Mouse (Mus musculus) CH12.LX (cell line): ENCODE data around the gene Ebf1. TPM values are rescaled to one million over a fixed set of nuclear protein-coding genes. Genes with fewer than 3 reads are reported as not detected.

Source experiments
- DNase-seq: peaks from one replicate; pipeline ENCODE4 v3.0.0-alpha.2; 2013; ENCODE audit errors: extremely low read depth
- H3K27ac ChIP-seq: 2 replicates; pipeline ENCODE4 v1.5.1; 2012; ENCODE audit warnings: low read depth, mild to moderate bottlenecking, control low read depth, moderate library complexity; ENCODE audit not compliant: insufficient read depth
- H3K27me3 ChIP-seq: replicated peaks from 2 replicates; pipeline ENCODE3; 2012; ENCODE audit warnings: inconsistent platforms
- H3K36me3 ChIP-seq, 2 experiments: replicated peaks in 1 of 2; 2 replicates each; pipeline versions ENCODE3 to v1.6.1; 2012; ENCODE audit warnings: inconsistent platforms in 1 of 2, low read length in 1 of 2, mild to moderate bottlenecking in 1 of 2, mixed read lengths in 1 of 2, moderate library complexity in 1 of 2; ENCODE audit not compliant: control insufficient read depth in 1 of 2, insufficient read depth in 1 of 2
- H3K4me1 ChIP-seq, 2 experiments: 2 replicates each; pipeline ENCODE4 v1.6.1; 2012; ENCODE audit warnings: inconsistent platforms in 1 of 2, moderate library complexity in 1 of 2; ENCODE audit not compliant: insufficient read depth in 2 of 2, control insufficient read depth in 1 of 2
- H3K4me2 ChIP-seq: 2 replicates; pipeline ENCODE4 v1.6.1; 2012; ENCODE audit warnings: low read depth, mild to moderate bottlenecking, control low read depth; ENCODE audit not compliant: poor library complexity, insufficient read depth, severe bottlenecking
- H3K4me3 ChIP-seq, 3 experiments: fragments of 150-350 bp in 1 of 3; sonication (generic) in 1 of 3; replicated peaks in 1 of 3; 2 replicates each; pipeline versions ENCODE3 to v1.5.1; 2011 to 2012; ENCODE audit warnings: low read depth in 2 of 3, low read length in 2 of 3, mild to moderate bottlenecking in 2 of 3, moderate library complexity in 2 of 3, control low read depth in 1 of 3, improper control_type of control experiment in 1 of 3, inconsistent platforms in 1 of 3, mixed read lengths in 1 of 3; ENCODE audit not compliant: poor library complexity in 1 of 3
- H3K79me2 ChIP-seq: replicated peaks from 2 replicates; pipeline ENCODE4 v1.6.1; 2012; ENCODE audit warnings: mild to moderate bottlenecking, moderate library complexity; ENCODE audit not compliant: control insufficient read depth, poor library complexity, insufficient read depth, severe bottlenecking; ENCODE audit errors: extremely low read depth
- H3K9ac ChIP-seq: 2 replicates; pipeline ENCODE4 v1.6.1; 2012; ENCODE audit warnings: low read depth, mild to moderate bottlenecking, control low read depth, moderate library complexity; ENCODE audit not compliant: insufficient read depth
- H3K9me3 ChIP-seq: replicated peaks from 2 replicates; pipeline ENCODE3; 2012; ENCODE audit warnings: low read length, inconsistent platforms, mixed read lengths
- BHLHE40 ChIP-seq: IDR thresholded peaks from 2 replicates; pipeline ENCODE4 v1.6.1; 2011; ENCODE audit warnings: mild to moderate bottlenecking, low read depth, low read length, improper control_type of control experiment
- E2F4 ChIP-seq: IDR thresholded peaks from 2 replicates; pipeline ENCODE4 v1.6.1; 2011; ENCODE audit warnings: low read depth, low read length, improper control_type of control experiment; ENCODE audit not compliant: insufficient replicate concordance
- GABPA ChIP-seq: IDR thresholded peaks from 2 replicates; pipeline ENCODE4 v1.6.1; 2012; ENCODE audit warnings: low read depth, low read length, improper control_type of control experiment, inconsistent platforms; ENCODE audit not compliant: insufficient replicate concordance
- IRF4 ChIP-seq: IDR thresholded peaks from 2 replicates; pipeline ENCODE4 v1.6.1; 2014; ENCODE audit warnings: low read depth, mild to moderate bottlenecking, inconsistent platforms, low read length, improper control_type of control experiment
- MAX ChIP-seq: IDR thresholded peaks from 2 replicates; pipeline ENCODE4 v1.6.1; 2011; ENCODE audit warnings: low read length, improper control_type of control experiment
- MAZ ChIP-seq: IDR thresholded peaks from 2 replicates; pipeline ENCODE4 v1.6.1; 2012; ENCODE audit warnings: low read depth, mild to moderate bottlenecking, inconsistent platforms, low read length, improper control_type of control experiment, moderate library complexity
- MXI1 ChIP-seq: IDR thresholded peaks from 2 replicates; pipeline ENCODE4 v1.6.1; 2011; ENCODE audit warnings: mild to moderate bottlenecking, low read depth, low read length, improper control_type of control experiment
- MYC ChIP-seq: IDR thresholded peaks from 2 replicates; pipeline ENCODE4 v1.6.1; 2011; ENCODE audit warnings: low read depth, mild to moderate bottlenecking, improper control_type of control experiment, low read length
- NELFE ChIP-seq: IDR thresholded peaks from 2 replicates; pipeline ENCODE4 v1.6.1; 2011; ENCODE audit warnings: low read depth, low read length, improper control_type of control experiment
- NRF1 ChIP-seq: IDR thresholded peaks from 2 replicates; pipeline ENCODE4 v1.6.1; 2014; ENCODE audit warnings: low read depth, mild to moderate bottlenecking, inconsistent platforms, low read length, improper control_type of control experiment, moderate library complexity
- POLR2A ChIP-seq: IDR thresholded peaks from 2 replicates; pipeline ENCODE4 v1.6.1; 2011; ENCODE audit warnings: low read depth, mild to moderate bottlenecking, improper control_type of control experiment, low read length
- POLR2AphosphoS2 ChIP-seq: IDR thresholded peaks from 2 replicates; pipeline ENCODE4 v1.6.1; 2011; ENCODE audit warnings: low read depth, low read length, improper control_type of control experiment
- RAD21 ChIP-seq: IDR thresholded peaks from 2 replicates; pipeline ENCODE4 v1.6.1; 2011; ENCODE audit warnings: low read depth, mild to moderate bottlenecking, low read length, improper control_type of control experiment, moderate library complexity
- RCOR1 ChIP-seq: conservative IDR thresholded peaks from 2 replicates; pipeline ENCODE4 v1.6.1; 2012; ENCODE audit warnings: low read depth, mild to moderate bottlenecking, inconsistent platforms, low read length, improper control_type of control experiment
- SIN3A ChIP-seq: IDR thresholded peaks from 2 replicates; pipeline ENCODE4 v1.6.1; 2012; ENCODE audit warnings: low read length, improper control_type of control experiment, inconsistent platforms
- SMC3 ChIP-seq: IDR thresholded peaks from 2 replicates; pipeline ENCODE4 v1.6.1; 2011; ENCODE audit warnings: low read depth, low read length, improper control_type of control experiment
- ZNF384 ChIP-seq: IDR thresholded peaks from 2 replicates; pipeline ENCODE4 v1.6.1; 2012; ENCODE audit warnings: low read depth, low read length, improper control_type of control experiment, inconsistent platforms
- dilution Hi-C: fragments of 300-500 bp; cut with MboI; formaldehyde crosslinking; loops from 2 replicates; pipeline ENCODE4 v1.14.3; 2020; ENCODE audit warnings: low sequenced_read_pairs; ENCODE audit not compliant: extremely low pct_unique_long_range_greater_than_20kb, extremely low pct_ligation_motif_present
- in situ Hi-C: fragments of 300-500 bp; cut with MboI; formaldehyde crosslinking; loops from 3 replicates; pipeline ENCODE4 v1.14.3; 2019; ENCODE audit warnings: low sequenced_read_pairs, low pct_ligation_motif_present, low pct_unique_long_range_greater_than_20kb, mixed read lengths
- polyA plus RNA-seq: library from polyadenylated mRNA; unstranded; fragments of >175 nt; gene quantifications from 2 replicates; pipeline ENCODE4 v1.2.1, GENCODE M21; 2012; ENCODE audit warnings: low read depth; ENCODE audit not compliant: insufficient read length
- total RNA-seq, 2 experiments: library from RNA; depleted of rRNA; stranded (reverse); fragments of 300-350 nt in 1 of 2; fragments of >200 nt in 1 of 2; gene quantifications; 2 replicates each; pipeline ENCODE4 v1.2.3; 2012 to 2014

The Ebf1 gene
- total and polyA plus RNA-seq, 3 experiments, result 37.8 to 60.7 (median 42.8) TPM

- no peaks in the 10 kb centered on the region for H3K9me3 ChIP-seq
- peaks cover 25 to 96% of the 10 kb centered on the region in 2 experiments for H3K4me1 ChIP-seq
- in situ Hi-C loops, result no loop called here
- H3K9ac ChIP-seq, result no peak overlapping the region
- H3K27ac ChIP-seq, result no peak overlapping the region
- no peak for DNase-seq
- peaks cover 8% of the 10 kb centered on the region for H3K79me2 ChIP-seq
- peaks cover 0 to 54% of the 10 kb centered on the region in 2 experiments for H3K36me3 ChIP-seq
- no peak for TF ChIP-seq MAZ
- TF ChIP-seq MYC, result no peak
- TF ChIP-seq ZNF384, result no peak
- H3K4me3 ChIP-seq, result no peak overlapping the region
- H3K4me2 ChIP-seq, result no peak overlapping the region
- dilution Hi-C loops, result no loop called here
- H3K27me3 ChIP-seq, result no peaks in the 10 kb centered on the region
Observed at GRCm38 (mm10) chr11:44768346-44768745, 151.2 kb downstream of the Ebf1 start.

- Histone ChIP-seq H3K27me3 (no peaks in the 10 kb centered on the region), H3K4me3 (no peak overlapping the region), H3K9ac (no peak overlapping the region), H3K27ac (no peak overlapping the region), H3K36me3 (peaks cover 9 to 74% of the 10 kb centered on the region in 2 experiments), H3K9me3 (no peaks in the 10 kb centered on the region), H3K4me1 (peaks cover 27 to 98% of the 10 kb centered on the region in 2 experiments), H3K4me2 (no peak overlapping the region), H3K79me2 (peaks cover 5% of the 10 kb centered on the region; the same call in 1 of the 2 replicates)
- in situ Hi-C loops, result no loop called here
- no peak for TF ChIP-seq RCOR1
- TF ChIP-seq POLR2AphosphoS2, result no peak
- no peak for TF ChIP-seq SIN3A
- TF ChIP-seq MYC, result no peak
- no peak for TF ChIP-seq NRF1
- TF ChIP-seq NELFE, result no peak
- no peak for TF ChIP-seq SMC3
- TF ChIP-seq RAD21, result no peak
- no peak for TF ChIP-seq POLR2A
- no peak for TF ChIP-seq E2F4
- TF ChIP-seq MAX, result no peak
- no peak for TF ChIP-seq GABPA
- TF ChIP-seq BHLHE40, result no peak
- no peak for TF ChIP-seq MXI1
- no peak for TF ChIP-seq IRF4
- no peak for TF ChIP-seq MAZ
- dilution Hi-C loops, result no loop called here
- no peak for DNase-seq
Observed at GRCm38 (mm10) chr11:44770989-44771564, 154.0 kb downstream of the Ebf1 start.
